Mouse (Mus musculus) forebrain, postnatal 0 days (tissue): ENCODE data around the gene Btnl2. TPM values are rescaled to one million over a fixed set of nuclear protein-coding genes. Genes with fewer than 3 reads are reported as not detected.
A peak's percentile ranks its signal among the peaks of the same experiment; 100 is the strongest.

Experiments used
- ATAC-seq: fragments of 200-750 bp; cut with Nextera tagmentation; 2 replicates; pipeline ENCODE4 v1.8.0; 2017; ENCODE audit warnings: mild to moderate bottlenecking, moderate library complexity
- DNase-seq: peaks from one replicate; pipeline ENCODE4 v3.0.0-alpha.2; 2015
- H3K27ac ChIP-seq: fragments of 300-500 bp; sonication (generic); 2 replicates; pipeline ENCODE4 v1.5.1; 2014; ENCODE audit warnings: low read depth, mild to moderate bottlenecking, antibody characterized with exemption, low read length, moderate library complexity, mixed read lengths
- H3K27me3 ChIP-seq: fragments of 300-500 bp; sonication (generic); 2 replicates; pipeline ENCODE4 v1.6.1; 2014; ENCODE audit warnings: mild to moderate bottlenecking, low read length, mixed read lengths; ENCODE audit not compliant: insufficient read depth
- H3K36me3 ChIP-seq: fragments of 300-500 bp; sonication (generic); 2 replicates; pipeline ENCODE4 v1.6.1; 2014; ENCODE audit warnings: mild to moderate bottlenecking, moderate library complexity; ENCODE audit not compliant: insufficient read depth
- H3K4me1 ChIP-seq: fragments of 300-500 bp; sonication (generic); 2 replicates; pipeline ENCODE4 v1.6.1; 2014; ENCODE audit warnings: antibody characterized with exemption; ENCODE audit not compliant: insufficient read depth
- H3K4me2 ChIP-seq: fragments of 300-500 bp; sonication (generic); 2 replicates; pipeline ENCODE4 v1.6.1; 2014; ENCODE audit warnings: low read depth, mild to moderate bottlenecking, moderate library complexity
- H3K4me3 ChIP-seq: fragments of 300-500 bp; sonication (generic); 2 replicates; pipeline ENCODE4 v1.5.1; 2014; ENCODE audit warnings: low read depth, low read length, mixed read lengths
- H3K9ac ChIP-seq: fragments of 300-500 bp; sonication (generic); 2 replicates; pipeline ENCODE4 v1.6.1; 2014; ENCODE audit warnings: mild to moderate bottlenecking
- H3K9me3 ChIP-seq: fragments of 300-500 bp; sonication (generic); 2 replicates; pipeline ENCODE4 v1.6.1; 2016; ENCODE audit warnings: low read length
- CTCF ChIP-seq: sonication (generic); IDR thresholded peaks from 2 replicates; pipeline ENCODE4 v1.5.1; 2016; ENCODE audit warnings: antibody characterized with exemption, control low read depth, low read depth
- WGBS: fragments of 180-500 bp; shearing (Covaris S2); extraction: QIAGEN DNeasy Blood & Tissue Kit; methylation state at CpG from one replicate; pipeline ENCODE4 v1.1.7; 2014; 5-methylcytosine and 5-hydroxymethylcytosine counted together
- polyA plus RNA-seq: library from polyadenylated mRNA; unstranded; fragments of >200 nt; fragmentation: Nextera tagmentation; extraction: Ambion mirVana; gene quantifications from 2 replicates; pipeline ENCODE4 v1.2.1, GENCODE M21; 2015
- total RNA-seq: library from RNA; depleted of rRNA; stranded (reverse); fragments of >200 nt; gene quantifications from 2 replicates; pipeline ENCODE4 v1.2.3, GENCODE M21; 2014; rRNA removed

Gene Btnl2
- total and polyA plus RNA-seq, 2 experiments from 2014 or later: not detected

GRCm38 (mm10) chr17:34398711-34399393, 44.2 kb downstream of the Btnl2 start, which contains the start of gene BC051142:
Gene BC051142 (plus strand): TSS chr17:34398820.
- peak within 1 kb of the TSS; percentile 58 for H3K4me3 ChIP-seq
- peak within 1 kb of the TSS; percentile 75 for H3K9ac ChIP-seq
- H3K9me3 ChIP-seq: no peaks in the 10 kb centered on the region
- WGBS: 8% methylated on average over 34 of the region's 34 CpGs
- ATAC-seq (peak; percentile 98), DNase-seq (peak; percentile 92)
- peak within 1 kb of the TSS; percentile 71 for H3K4me2 ChIP-seq
- peak within 1 kb of the TSS; percentile 98 for H3K27ac ChIP-seq
- H3K4me1 ChIP-seq: 0 out of 2 replicates have a peak, but pooled peaks cover 3% of the 10 kb centered on the region
- no peaks in the 10 kb centered on the region for H3K36me3 ChIP-seq
- no peaks in the 10 kb centered on the region for H3K27me3 ChIP-seq
- peak; percentile 36 for TF ChIP-seq CTCF

- ATAC-seq (no peak), DNase-seq (no peak)
- H3K4me1 ChIP-seq: 0 out of 2 replicates have a peak, but pooled peaks cover 3% of the 10 kb centered on the region
- no peaks in the 10 kb centered on the region for H3K9me3 ChIP-seq
- peak overlapping the region; percentile 58 for H3K4me3 ChIP-seq
- no peak for TF ChIP-seq CTCF
- H3K27ac ChIP-seq: peak overlapping the region; percentile 98
- H3K27me3 ChIP-seq: no peaks in the 10 kb centered on the region
- no peaks in the 10 kb centered on the region for H3K36me3 ChIP-seq
- H3K4me2 ChIP-seq: peak overlapping the region; percentile 71
- H3K9ac ChIP-seq: 0 out of 2 replicates have a peak overlapping the region, but pooled peaks have one; percentile 75
- 38% methylated on average over 4 of the region's 4 CpGs for WGBS
Observed at GRCm38 (mm10) chr17:34399394-34399715, 44.7 kb downstream of the Btnl2 start.

GRCm38 (mm10) chr17:34411117-34411516, 56.5 kb downstream of the Btnl2 start:
- Histone ChIP-seq H3K36me3 (no peaks in the 10 kb centered on the region), H3K4me3 (no peak overlapping the region), H3K4me2 (no peak overlapping the region), H3K27me3 (no peaks in the 10 kb centered on the region), H3K27ac (no peak overlapping the region), H3K4me1 (no peaks in the 10 kb centered on the region), H3K9me3 (no peaks in the 10 kb centered on the region), H3K9ac (no peak overlapping the region)
- peak; percentile 87 for TF ChIP-seq CTCF
- ATAC-seq (peak; percentile 60), DNase-seq (peak; percentile 85)
- 19% methylated on average over 6 of the region's 6 CpGs for WGBS

Other genes starting within 250 kb of the Btnl2 start
- gene H2-DMa, start 235.3 kb upstream of the Btnl2 start, total RNA-seq: 21.5 and 25.7 TPM in 2 replicates
- 19.2 and 23.5 TPM in 2 replicates for gene H2-DMa, start 235.3 kb upstream of the Btnl2 start, polyA plus RNA-seq
- gene Brd2, start 232.2 kb upstream of the Btnl2 start, total RNA-seq: 191 and 219 TPM in 2 replicates
- gene Brd2, start 232.2 kb upstream of the Btnl2 start, polyA plus RNA-seq: 122 and 129 TPM in 2 replicates
- gene H2-DMb2, start 211.5 kb upstream of the Btnl2 start, total RNA-seq: 2.2 and 2.4 TPM in 2 replicates
- gene H2-DMb2, start 211.5 kb upstream of the Btnl2 start, polyA plus RNA-seq: 0.72 and 1.0 TPM in 2 replicates
- 0.62 and 2.8 TPM in 2 replicates for gene H2-DMb1, start 201.8 kb upstream of the Btnl2 start, total RNA-seq
- 1.5 and 1.7 TPM in 2 replicates for gene H2-DMb1, start 201.8 kb upstream of the Btnl2 start, polyA plus RNA-seq
- gene Tap1, start 167.3 kb upstream of the Btnl2 start, total RNA-seq: 5.2 and 7.5 TPM in 2 replicates
- gene Tap1, start 167.3 kb upstream of the Btnl2 start, polyA plus RNA-seq: 4.6 and 5.0 TPM in 2 replicates
- gene Psmb9, start 167.1 kb upstream of the Btnl2 start, total RNA-seq: 1.2 and 1.9 TPM in 2 replicates
- 2.0 and 2.3 TPM in 2 replicates for gene Psmb9, start 167.1 kb upstream of the Btnl2 start, polyA plus RNA-seq
- 1.5 and 2.9 TPM in 2 replicates for gene Psmb8, start 157.1 kb upstream of the Btnl2 start, total RNA-seq
- 4.8 and 7.2 TPM in 2 replicates for gene Psmb8, start 157.1 kb upstream of the Btnl2 start, polyA plus RNA-seq
- 1.3 and 1.9 TPM in 2 replicates for gene Tap2, start 151.3 kb upstream of the Btnl2 start, total RNA-seq
- 3.2 and 3.8 TPM in 2 replicates for gene Tap2, start 151.3 kb upstream of the Btnl2 start, polyA plus RNA-seq
- gene H2-Ob, start 115.9 kb upstream of the Btnl2 start, total RNA-seq: 0.10 TPM in 1 of 2 replicates, not detected in the other
- 0.33 and 0.36 TPM in 2 replicates for gene H2-Ob, start 115.9 kb upstream of the Btnl2 start, polyA plus RNA-seq
- gene H2-Ab1, start 97.1 kb upstream of the Btnl2 start, total RNA-seq: 0.38 and 2.0 TPM in 2 replicates
- gene H2-Ab1, start 97.1 kb upstream of the Btnl2 start, polyA plus RNA-seq: 1.8 and 2.1 TPM in 2 replicates
- 0.14 and 0.85 TPM in 2 replicates for gene H2-Aa, start 67.0 kb upstream of the Btnl2 start, total RNA-seq
- 0.59 and 0.73 TPM in 2 replicates for gene H2-Aa, start 67.0 kb upstream of the Btnl2 start, polyA plus RNA-seq
- gene H2-Eb1, start 49.0 kb upstream of the Btnl2 start, total RNA-seq: 1.5 and 2.1 TPM in 2 replicates
- gene H2-Eb1, start 49.0 kb upstream of the Btnl2 start, polyA plus RNA-seq: 2.5 and 2.7 TPM in 2 replicates
- gene H2-Eb2, start 29.2 kb upstream of the Btnl2 start, total RNA-seq: 0.15 TPM in 1 of 2 replicates, not detected in the other
- gene H2-Eb2, start 29.2 kb upstream of the Btnl2 start, polyA plus RNA-seq: 0.04 TPM in 1 of 2 replicates, not detected in the other
- not detected in 2 replicates for gene Btnl1, start 22.3 kb downstream of the Btnl2 start, total RNA-seq
- not detected in 2 replicates for gene Btnl1, start 22.3 kb downstream of the Btnl2 start, polyA plus RNA-seq
- 6.5 and 9.0 TPM in 2 replicates for gene BC051142, start 44.0 kb downstream of the Btnl2 start, total RNA-seq
- gene BC051142, start 44.0 kb downstream of the Btnl2 start, polyA plus RNA-seq: 4.4 and 5.5 TPM in 2 replicates
- not detected in 2 replicates for gene Btnl4, start 122.5 kb downstream of the Btnl2 start, total RNA-seq
- gene Btnl4, start 122.5 kb downstream of the Btnl2 start, polyA plus RNA-seq: not detected in 2 replicates
- gene Btnl6, start 162.5 kb downstream of the Btnl2 start, total RNA-seq: not detected in 2 replicates
- not detected in 2 replicates for gene Btnl6, start 162.5 kb downstream of the Btnl2 start, polyA plus RNA-seq
- 2.8 and 16.0 TPM in 2 replicates for gene Notch4, start 209.4 kb downstream of the Btnl2 start, total RNA-seq
- 3.8 and 5.5 TPM in 2 replicates for gene Notch4, start 209.4 kb downstream of the Btnl2 start, polyA plus RNA-seq
- gene Gpsm3, start 235.0 kb downstream of the Btnl2 start, total RNA-seq: 1.2 and 2.4 TPM in 2 replicates
- 4.2 and 4.6 TPM in 2 replicates for gene Gpsm3, start 235.0 kb downstream of the Btnl2 start, polyA plus RNA-seq
- 56.7 and 75.2 TPM in 2 replicates for gene Pbx2, start 236.4 kb downstream of the Btnl2 start, total RNA-seq
- 3.9 and 5.9 TPM in 2 replicates for gene Pbx2, start 236.4 kb downstream of the Btnl2 start, polyA plus RNA-seq
- gene Ager, start 243.0 kb downstream of the Btnl2 start, total RNA-seq: 1.8 and 2.8 TPM in 2 replicates
- gene Ager, start 243.0 kb downstream of the Btnl2 start, polyA plus RNA-seq: 0.92 and 1.2 TPM in 2 replicates
- 39.0 and 45.3 TPM in 2 replicates for gene Rnf5, start 248.9 kb downstream of the Btnl2 start, total RNA-seq
- 245 and 252 TPM in 2 replicates for gene Rnf5, start 248.9 kb downstream of the Btnl2 start, polyA plus RNA-seq
- 187 and 217 TPM in 2 replicates for gene Agpat1, start 249.4 kb downstream of the Btnl2 start, total RNA-seq
- gene Agpat1, start 249.4 kb downstream of the Btnl2 start, polyA plus RNA-seq: 88.5 and 104 TPM in 2 replicates